Mouse (Mus musculus) lung, adult 2 months (tissue): ENCODE results near the gene Stk24.

ENCODE experiments used
- CTCF ChIP-seq: fragments of 200-500 bp; IDR thresholded peaks from 2 replicates; pipeline ENCODE4 v1.5.1; 2011; ENCODE audit warnings: mild to moderate bottlenecking, low read length, control low read depth; ENCODE audit not compliant: insufficient read depth
- POLR2A ChIP-seq: fragments of 200-500 bp; IDR thresholded peaks from 2 replicates; pipeline ENCODE4 v1.6.1; 2011; ENCODE audit warnings: low read depth, mild to moderate bottlenecking, control low read depth, low read length, borderline replicate concordance; ENCODE audit errors: extremely low read depth

GRCm38 (mm10) chr14:121344928-121345327 is 34.9 kb downstream of the Stk24 start:
- TF ChIP-seq CTCF: no peak
- no peak for TF ChIP-seq POLR2A
